Mouse (Mus musculus) lung, embryonic 16.5 days (tissue): Measurements from ENCODE around the gene Zfp131. TPM values are rescaled to one million over a fixed set of nuclear protein-coding genes. Genes with fewer than 3 reads are reported as not detected.
A peak's percentile ranks its signal among the peaks of the same experiment; 100 is the strongest.
"Not testable (repeated sequence)": the region's sequence is repeated elsewhere in the genome, so short reads cannot be mapped to it uniquely, and the experiment has no call there.

Experiments
- ATAC-seq: fragments of 200-750 bp; cut with Nextera tagmentation; 2 replicates; pipeline ENCODE4 v1.8.0; 2017; ENCODE audit warnings: low read depth, mild to moderate bottlenecking, moderate library complexity
- H3K27ac ChIP-seq: fragments of 300-500 bp; sonication (generic); 2 replicates; pipeline ENCODE4 v1.5.1; 2014; ENCODE audit warnings: mild to moderate bottlenecking, control low read depth, low read length
- H3K27me3 ChIP-seq: fragments of 300-500 bp; sonication (generic); 2 replicates; pipeline ENCODE4 v1.6.1; 2014; ENCODE audit warnings: low read depth, low read length, mixed read lengths; ENCODE audit not compliant: control insufficient read depth, insufficient read depth
- H3K36me3 ChIP-seq: fragments of 300-500 bp; sonication (generic); 2 replicates; pipeline ENCODE4 v1.6.1; 2014; ENCODE audit warnings: low read length; ENCODE audit not compliant: control insufficient read depth, insufficient read depth
- H3K4me1 ChIP-seq: fragments of 300-500 bp; sonication (generic); replicated peaks from 2 replicates; pipeline ENCODE4 v1.6.1; 2014; ENCODE audit warnings: low read length, mixed read lengths; ENCODE audit not compliant: control insufficient read depth, insufficient read depth
- H3K4me2 ChIP-seq: fragments of 300-500 bp; sonication (generic); 2 replicates; pipeline ENCODE4 v1.6.1; 2014; ENCODE audit warnings: low read depth, low read length, control low read depth
- H3K4me3 ChIP-seq: fragments of 300-500 bp; sonication (generic); 2 replicates; pipeline ENCODE4 v1.5.1; 2014; ENCODE audit warnings: mild to moderate bottlenecking, low read length, control low read depth
- H3K9ac ChIP-seq: fragments of 300-500 bp; sonication (generic); 2 replicates; pipeline ENCODE4 v1.6.1; 2014; ENCODE audit warnings: low read length, control low read depth
- H3K9me3 ChIP-seq: fragments of 300-500 bp; sonication (generic); 2 replicates; pipeline ENCODE4 v1.6.1; 2016; ENCODE audit warnings: low read length; ENCODE audit not compliant: control insufficient read depth
- WGBS: fragments of 180-500 bp; shearing (Covaris S2); extraction: QIAGEN DNeasy Blood & Tissue Kit; methylation state at CpG from one replicate; pipeline ENCODE4 v1.1.7; 2014; 5-methylcytosine and 5-hydroxymethylcytosine counted together
- polyA plus RNA-seq: library from polyadenylated mRNA; unstranded; fragments of >200 nt; fragmentation: Nextera tagmentation; extraction: Ambion mirVana; gene quantifications from 2 replicates; pipeline ENCODE4 v1.2.1, GENCODE M21; 2015

The Zfp131 gene
- 31.7 and 33.3 TPM in 2 replicates for polyA plus RNA-seq

DNA sequence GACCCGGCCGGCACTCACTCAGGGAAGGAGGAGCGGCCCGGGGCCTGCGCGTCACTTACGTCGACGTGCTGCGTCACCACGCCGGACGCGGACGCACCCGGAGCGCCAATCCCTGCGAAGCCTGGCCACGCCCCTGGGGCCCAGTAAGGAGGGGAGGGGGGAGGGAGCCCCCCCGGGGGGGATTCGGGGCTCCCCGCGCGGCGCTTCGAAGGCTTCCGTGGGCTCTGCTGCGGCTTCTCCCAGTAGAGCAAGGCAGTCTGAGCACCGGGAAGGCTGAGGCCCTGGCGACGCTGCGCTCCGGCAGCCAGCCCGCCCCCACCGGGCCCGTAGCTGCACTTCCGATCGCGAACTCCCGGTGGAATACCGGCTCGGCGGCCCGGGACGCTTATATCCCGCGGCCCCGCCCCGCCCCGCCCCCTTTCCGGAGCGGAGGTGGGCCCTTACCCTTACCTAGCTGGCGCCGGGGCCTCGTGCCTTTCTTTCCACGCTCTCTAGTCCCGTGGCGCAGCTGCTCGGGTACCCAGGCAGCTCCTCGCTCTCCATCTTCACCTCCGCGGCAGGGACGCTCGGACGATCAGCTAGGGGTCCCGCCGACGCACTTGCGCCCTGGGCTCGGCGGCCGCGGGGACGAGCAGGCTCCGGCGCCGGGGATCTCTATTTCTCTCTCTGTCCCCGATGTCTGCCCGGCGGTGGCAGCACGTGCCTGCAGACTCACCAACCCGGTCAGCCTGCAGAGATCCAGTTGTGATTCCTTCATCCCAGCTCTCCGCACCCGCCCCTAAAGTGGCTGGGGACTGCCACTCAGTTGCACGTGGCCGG is at the start of gene Zfp131:
Gene Zfp131 (minus strand): TSS at position 129 of the 819 bp plus-strand sequence.
- Histone ChIP-seq H3K27me3 (no peaks in the 10 kb centered on the region), H3K9me3 (no peaks in the 10 kb centered on the region), H3K36me3 (peaks cover 8% of the 10 kb centered on the region), H3K4me2 (peak within 1 kb of the TSS; percentile 89), H3K27ac (peak within 1 kb of the TSS; percentile 95), H3K9ac (peak within 1 kb of the TSS; percentile 95), H3K4me3 (peak within 1 kb of the TSS; percentile 88), H3K4me1 (peaks cover 15% of the 10 kb centered on the region)
- WGBS, result under 1% methylated on average over 61 of the region's 86 CpGs
- peak; percentile 98 for ATAC-seq

DNA sequence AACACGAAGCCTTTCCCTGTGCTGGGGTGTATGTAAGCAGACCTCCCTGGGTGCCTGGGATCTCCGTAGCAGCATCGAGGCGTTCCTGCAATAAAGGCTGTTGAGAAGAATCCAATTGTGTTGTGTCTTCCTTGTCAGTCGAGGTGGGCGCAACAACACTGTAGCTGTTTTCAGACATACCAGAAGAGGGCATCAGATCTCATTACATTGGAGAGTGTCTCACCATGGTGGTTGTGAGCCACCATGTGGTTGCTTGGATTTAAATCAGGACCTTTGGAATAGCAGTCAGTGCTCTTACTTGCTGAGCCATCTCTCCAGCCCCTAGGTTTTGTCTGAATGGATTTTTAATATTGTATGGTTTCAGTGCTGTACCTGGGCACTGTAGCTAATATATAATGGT is 49.3 kb upstream of the Zfp131 start:
- H3K4me1 ChIP-seq, H3K9me3 ChIP-seq, H3K27ac ChIP-seq, H3K4me3 ChIP-seq, H3K9ac ChIP-seq, H3K4me2 ChIP-seq, H3K27me3 ChIP-seq, H3K36me3 ChIP-seq, ATAC-seq: not testable (repeated sequence)
- WGBS, result 17% methylated on average over 6 of the region's 6 CpGs

DNA sequence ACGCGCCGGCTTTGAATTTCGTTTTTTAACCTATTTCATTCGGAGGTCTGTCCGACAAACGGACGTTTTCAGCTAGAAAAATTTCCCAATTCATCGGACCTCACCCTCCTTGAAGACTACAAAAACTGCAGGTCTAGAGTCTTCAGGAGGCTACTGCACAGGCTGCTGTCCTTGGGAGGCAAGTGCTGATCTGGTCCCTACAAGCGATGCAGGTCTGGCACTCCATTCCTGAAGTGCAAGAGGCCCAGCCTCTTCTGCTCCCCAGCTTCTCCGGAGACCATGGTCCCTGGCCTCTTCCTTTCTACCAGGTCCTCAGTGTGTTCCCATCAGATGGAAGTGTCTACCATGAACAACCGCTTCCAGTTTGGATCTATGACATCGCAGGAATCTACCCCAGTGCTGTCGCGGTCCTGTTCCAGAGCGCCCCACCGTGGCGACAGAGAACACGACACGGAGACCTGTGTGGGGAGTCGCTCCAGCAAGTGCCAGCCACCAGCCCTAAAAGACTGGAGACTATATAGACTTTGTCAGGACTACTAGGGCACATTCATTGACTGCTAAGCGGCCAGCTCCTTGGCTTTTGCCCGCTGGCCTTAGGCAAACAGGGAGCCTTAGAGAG is 47.1 kb upstream of the Zfp131 start:
- not testable (repeated sequence) for H3K4me2 ChIP-seq, H3K4me3 ChIP-seq, H3K4me1 ChIP-seq, H3K9me3 ChIP-seq, H3K36me3 ChIP-seq, H3K27ac ChIP-seq, H3K27me3 ChIP-seq, H3K9ac ChIP-seq
- WGBS, result 4% methylated on average over 14 of the region's 23 CpGs
- ATAC-seq, result peak; percentile 22; the same call in 1 of the 2 replicates

DNA sequence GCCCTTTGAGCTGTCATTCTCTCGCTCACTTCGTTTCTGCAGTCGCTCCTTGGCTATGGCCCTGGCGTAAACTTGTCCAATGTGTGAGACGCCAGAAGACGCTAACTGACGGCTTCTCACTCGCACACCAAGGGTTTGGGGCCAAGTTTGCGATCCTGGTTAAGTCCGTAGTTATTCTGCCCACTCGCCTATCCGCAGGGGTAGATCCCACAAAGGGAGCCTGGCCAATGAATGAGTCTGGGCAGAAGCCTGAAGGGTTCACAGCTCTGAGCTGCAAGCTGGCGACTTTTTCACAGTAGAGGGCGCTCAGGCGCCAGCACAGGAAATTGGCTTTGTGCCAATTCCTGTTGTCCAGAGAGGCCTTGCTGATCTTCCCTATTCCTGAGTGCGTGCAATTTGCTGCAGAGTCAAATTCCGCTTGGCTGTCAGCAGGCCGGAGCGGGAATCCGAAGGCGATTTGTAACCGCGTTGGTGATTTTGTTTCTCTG is 45.7 kb upstream of the Zfp131 start:
- H3K9me3 ChIP-seq, H3K36me3 ChIP-seq, H3K4me1 ChIP-seq, H3K9ac ChIP-seq, H3K27me3 ChIP-seq, H3K27ac ChIP-seq: not testable (repeated sequence)
- Histone ChIP-seq H3K4me3 (peak overlapping the region; percentile 32), H3K4me2 (peak overlapping the region; percentile 45)
- 9% methylated on average over 20 of the region's 23 CpGs for WGBS
- ATAC-seq, result peak; percentile 83

DNA sequence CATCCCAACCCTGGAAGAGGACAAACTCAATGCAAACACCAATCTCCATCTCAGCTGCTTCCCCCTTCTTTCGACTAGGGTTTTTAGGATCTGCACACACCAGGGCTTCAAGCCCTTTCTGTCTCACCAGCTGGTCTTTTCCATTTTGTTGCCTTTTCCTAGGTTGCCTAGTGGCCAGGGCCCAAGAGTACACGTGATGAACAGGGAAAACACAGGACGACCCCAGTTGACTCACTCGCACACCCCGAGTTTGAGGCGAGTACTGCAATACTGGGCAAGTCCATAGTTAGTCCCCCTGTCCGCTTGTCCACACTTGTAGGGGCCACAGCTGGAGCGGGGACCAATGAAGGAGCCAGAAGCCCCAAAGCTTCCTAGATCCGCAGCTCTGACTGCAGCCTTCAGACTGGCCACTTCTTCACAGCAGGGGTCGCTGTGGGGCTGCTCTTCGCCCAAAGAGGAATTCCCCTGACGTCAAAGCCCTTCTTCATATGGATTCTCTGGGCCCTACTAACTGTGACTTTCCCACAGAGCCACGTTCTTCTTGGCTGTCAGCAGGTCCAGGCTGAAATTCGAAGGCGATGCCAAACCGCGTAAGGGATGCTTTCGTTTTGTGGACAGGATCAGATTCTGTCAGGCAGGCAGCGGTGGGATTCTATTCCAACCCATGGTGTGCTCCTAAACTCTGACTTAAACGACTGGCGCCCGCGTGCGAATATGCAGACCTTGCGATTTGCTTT is 44.8 kb upstream of the Zfp131 start, which contains the start of gene D13Ertd608e:
Gene D13Ertd608e (plus strand): TSS at position 687 of the 737 bp plus-strand sequence.
- ATAC-seq, result peak; percentile 72
- Histone ChIP-seq H3K4me2 (peak within 1 kb of the TSS; percentile 45), H3K4me3 (peak within 1 kb of the TSS; percentile 32)
- not testable (repeated sequence) for H3K9me3 ChIP-seq, H3K4me1 ChIP-seq, H3K27ac ChIP-seq, H3K9ac ChIP-seq, H3K27me3 ChIP-seq, H3K36me3 ChIP-seq
- 16% methylated on average over 16 of the region's 25 CpGs for WGBS

DNA sequence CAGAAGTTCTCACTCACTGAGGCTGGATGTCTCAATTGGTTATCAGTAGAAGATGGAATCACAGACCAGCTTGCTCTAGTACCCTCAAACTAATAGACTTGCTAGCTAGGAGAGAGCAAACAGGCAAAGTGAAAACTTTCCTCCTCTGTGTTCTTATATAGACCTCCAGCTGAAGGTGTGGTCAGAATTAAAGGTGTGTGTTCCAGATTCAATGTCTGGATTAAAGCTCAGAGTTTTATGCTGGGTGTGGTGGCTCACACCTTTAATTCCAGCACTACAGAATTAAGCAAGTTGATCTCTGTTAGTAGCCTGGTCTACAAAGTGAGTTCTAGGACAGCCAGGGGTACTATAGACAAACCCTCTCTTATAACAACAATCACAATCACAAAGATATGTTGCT is 39.4 kb upstream of the Zfp131 start, which contains the start of gene AF067063:
Gene AF067063 (minus strand): TSS at position 101 of the 400 bp plus-strand sequence.
- not testable (repeated sequence) for H3K36me3 ChIP-seq, H3K9ac ChIP-seq, H3K4me2 ChIP-seq, H3K27me3 ChIP-seq, H3K9me3 ChIP-seq, H3K4me3 ChIP-seq, H3K4me1 ChIP-seq, ATAC-seq, H3K27ac ChIP-seq

DNA sequence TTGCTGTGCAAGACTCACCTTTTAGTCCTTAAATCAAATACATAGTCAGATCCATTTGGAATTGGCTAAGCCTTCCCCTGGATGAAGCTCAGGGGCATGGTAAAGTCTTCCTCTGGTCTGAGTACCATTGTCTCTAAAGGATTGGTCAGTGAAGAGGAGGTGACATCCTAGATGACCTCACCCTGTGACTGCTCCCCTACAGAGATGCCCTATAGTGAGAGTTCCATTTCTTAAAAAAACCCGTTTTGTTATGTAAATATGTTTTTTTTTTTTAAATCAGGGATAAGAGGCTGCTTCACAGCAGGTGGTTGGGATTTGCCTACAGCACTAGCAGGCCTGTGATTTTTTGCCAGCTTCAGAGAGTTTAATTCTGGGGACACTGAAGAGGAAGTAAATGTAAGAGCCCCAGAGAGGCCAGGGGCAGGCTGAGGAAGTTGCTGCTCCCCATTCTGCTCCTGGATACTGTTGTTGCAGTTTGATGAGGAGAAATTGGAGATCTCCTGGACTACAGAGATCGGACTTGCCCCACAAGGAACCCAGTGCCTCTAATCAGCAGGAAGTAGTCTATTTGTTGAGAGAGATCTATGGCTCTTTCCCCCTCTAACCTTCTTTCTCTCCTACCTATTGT is 27.0 kb upstream of the Zfp131 start:
- WGBS, result 29% methylated on average over 2 of the region's 2 CpGs
- Histone ChIP-seq H3K27me3 (no peaks in the 10 kb centered on the region), H3K36me3 (no peaks in the 10 kb centered on the region), H3K9me3 (no peaks in the 10 kb centered on the region), H3K27ac (no peak overlapping the region), H3K4me1 (no peaks in the 10 kb centered on the region), H3K4me3 (no peak overlapping the region), H3K4me2 (no peak overlapping the region), H3K9ac (no peak overlapping the region)
- ATAC-seq, result no peak

- Histone ChIP-seq H3K4me2 (no peak overlapping the region), H3K36me3 (no peaks in the 10 kb centered on the region), H3K27ac (no peak overlapping the region), H3K4me1 (no peaks in the 10 kb centered on the region), H3K9me3 (no peaks in the 10 kb centered on the region), H3K4me3 (no peak overlapping the region), H3K9ac (no peak overlapping the region), H3K27me3 (no peaks in the 10 kb centered on the region)
- ATAC-seq, result peak; percentile 67
- WGBS, result 34% methylated on average over 7 of the region's 8 CpGs
Measured at GRCm38 (mm10) chr13:119816798-119817197, 26.1 kb upstream of the Zfp131 start.
